ENCODE assay signal across 11 mouse cellular contexts in genomic region chr4:46853852-46854460, GRCm38 (mm10).
DNase-seq lines count a peak whose midpoint lies in the region; ATAC-seq and TF ChIP-seq lines count a peak whose summit lies in the region.
"Had no signal": no experiment of that assay in that cellular context is flagged by ENCODE, and none has a peak within 500 bp of the region (broad histone marks: within the 10 kb centered on the region; RNA-seq: fewer than 3 reads in every experiment).

No protein-coding gene starts in this region.

- TF ChIP-seq CTCF in hindbrain, postnatal 0 days (IDR thresholded peaks at IDR 0.05; ENCODE audit: low read depth), result no peak
- TF ChIP-seq CTCF in lung, adult 2 months (IDR thresholded peaks at IDR 0.05; ENCODE audit: insufficient read depth, low read length), result no peak

- no peak overlapping the region for H3K4me2 ChIP-seq in hindbrain, postnatal 0 days (ENCODE audit: low read depth, low read length)
- no peak overlapping the region for H3K4me2 ChIP-seq in hindbrain, embryonic 11.5 days (replicated peaks; ENCODE audit: low read depth, low read length)
- H3K4me2 ChIP-seq: embryonic facial prominence, embryonic 15.5 days; limb, embryonic 15.5 days; midbrain, embryonic 13.5 days had no signal

- ATAC-seq in hindbrain, postnatal 0 days, result no peak
- ATAC-seq in hindbrain, embryonic 11.5 days (ENCODE audit: low FRiP score), result no peak
- ATAC-seq in erythroid progenitor cell, adult 5-6 weeks (replicated peaks; ENCODE audit: low FRiP score, poor library complexity, severe bottlenecking), result peak; percentile 88
- ATAC-seq: inflammation-experienced regulatory T-cells, adult 6 months had no signal

- no peaks in the 10 kb centered on the region for H3K9me3 ChIP-seq in hindbrain, postnatal 0 days (ENCODE audit: low read length)
- H3K9me3 ChIP-seq in hindbrain, embryonic 11.5 days (ENCODE audit: control insufficient read depth, low read length), result no peaks in the 10 kb centered on the region
- H3K9me3 ChIP-seq: embryonic facial prominence, embryonic 15.5 days; limb, embryonic 15.5 days; midbrain, embryonic 13.5 days had no signal

- no peak for DNase-seq in hindbrain, postnatal 0 days (ENCODE audit: low spot score)
- DNase-seq in hindbrain, embryonic 11.5 days (ENCODE audit: low spot score), result no peak
- DNase-seq in c-Kit-negative CD71-positive TER-119-positive erythroid progenitor cells, embryonic 14.5 days (ENCODE audit: low read depth, low spot score), result peak; percentile 93
- DNase-seq in skeletal muscle tissue, adult 2 months (ENCODE audit: low read depth, low spot score), result peak; percentile 15
- no peak for DNase-seq in urinary bladder, postnatal 25 days (ENCODE audit: low spot score)
- DNase-seq in lung, adult 2 months, result no peak

- no peaks in the 10 kb centered on the region for H3K27me3 ChIP-seq in hindbrain, postnatal 0 days (ENCODE audit: insufficient read depth, low read length)
- H3K27me3 ChIP-seq in hindbrain, embryonic 11.5 days (ENCODE audit: control insufficient read depth, insufficient read depth, low read length), result no peaks in the 10 kb centered on the region
- H3K27me3 ChIP-seq: embryonic facial prominence, embryonic 15.5 days; limb, embryonic 15.5 days; midbrain, embryonic 13.5 days had no signal

- H3K9ac ChIP-seq in hindbrain, postnatal 0 days (replicated peaks; ENCODE audit: low read length), result no peak overlapping the region
- H3K9ac ChIP-seq in hindbrain, embryonic 11.5 days (ENCODE audit: low read depth, low read length), result no peak overlapping the region
- H3K9ac ChIP-seq: embryonic facial prominence, embryonic 15.5 days; limb, embryonic 15.5 days; midbrain, embryonic 13.5 days had no signal

- no peaks in the 10 kb centered on the region for H3K36me3 ChIP-seq in hindbrain, postnatal 0 days (ENCODE audit: insufficient read depth, low read length)
- H3K36me3 ChIP-seq in hindbrain, embryonic 11.5 days (ENCODE audit: control insufficient read depth, insufficient read depth, low read length), result no peaks in the 10 kb centered on the region
- H3K36me3 ChIP-seq: embryonic facial prominence, embryonic 15.5 days; limb, embryonic 15.5 days; midbrain, embryonic 13.5 days had no signal

- H3K4me1 ChIP-seq in hindbrain, postnatal 0 days (ENCODE audit: insufficient read depth, low read length), result peaks cover 16% of the 10 kb centered on the region; the same call in 1 of the 2 replicates
- H3K4me1 ChIP-seq in hindbrain, embryonic 11.5 days (replicated peaks; ENCODE audit: control insufficient read depth, insufficient read depth, low read length), result no peaks in the 10 kb centered on the region
- H3K4me1 ChIP-seq in lung, adult 2 months (ENCODE audit: control insufficient read depth, insufficient read depth, low read length), result no peaks in the 10 kb centered on the region; the same call in 1 of the 2 replicates

- TF ChIP-seq POLR2A in lung, adult 2 months (IDR thresholded peaks at IDR 0.05; ENCODE audit: borderline replicate concordance, extremely low read depth, low read depth, low read length), result no peak

- 80% methylated on average over 12 of the region's 12 CpGs for WGBS in hindbrain, postnatal 0 days
- 87% methylated on average over 12 of the region's 12 CpGs for WGBS in hindbrain, embryonic 11.5 days
- 62% methylated on average over 12 of the region's 12 CpGs for WGBS in lung, adult 2 months

- peak overlapping the region; percentile 67; the same call in 1 of the 2 replicates for H3K27ac ChIP-seq in hindbrain, postnatal 0 days
- no peak overlapping the region for H3K27ac ChIP-seq in hindbrain, embryonic 11.5 days (ENCODE audit: low read depth, low read length)
- H3K27ac ChIP-seq: embryonic facial prominence, embryonic 15.5 days; limb, embryonic 15.5 days had no signal

- H3K4me3 ChIP-seq in hindbrain, postnatal 0 days (ENCODE audit: low read length), result no peak overlapping the region
- H3K4me3 ChIP-seq in hindbrain, embryonic 11.5 days (ENCODE audit: low read depth, low read length), result no peak overlapping the region
- no peak overlapping the region for H3K4me3 ChIP-seq in lung, adult 2 months (replicated peaks; ENCODE audit: extremely low read depth, low read depth, low read length)
- H3K4me3 ChIP-seq: embryonic facial prominence, embryonic 15.5 days; limb, embryonic 15.5 days; midbrain, embryonic 13.5 days had no signal

Comparison
In these comparisons a context has a peak if more than half of its experiments do, and no peak if none do; other contexts are left out.
1. DNase-seq: peak in c-Kit-negative CD71-positive TER-119-positive erythroid progenitor cells, embryonic 14.5 days (single experiment) and skeletal muscle tissue, adult 2 months (single experiment); none in hindbrain, postnatal 0 days (single experiment), hindbrain, embryonic 11.5 days (single experiment), urinary bladder, postnatal 25 days (single experiment) and lung, adult 2 months (single experiment).